Mouse (Mus musculus) forebrain, embryonic 13.5 days (tissue): ENCODE data around the gene Baz2b. TPM values are rescaled to one million over a fixed set of nuclear protein-coding genes. Genes with fewer than 3 reads are reported as not detected.

Experiments used
- ATAC-seq: fragments of 200-750 bp; cut with Nextera tagmentation; 2 replicates; pipeline ENCODE4 v1.8.0; 2017
- H3K27ac ChIP-seq: fragments of 300-500 bp; sonication (generic); 2 replicates; pipeline ENCODE4 v1.5.1; 2015; ENCODE audit warnings: inconsistent platforms, mild to moderate bottlenecking, moderate library complexity
- H3K27me3 ChIP-seq: fragments of 300-500 bp; sonication (generic); 2 replicates; pipeline ENCODE4 v1.6.1; 2015; ENCODE audit warnings: mild to moderate bottlenecking, inconsistent platforms
- H3K36me3 ChIP-seq: fragments of 300-500 bp; sonication (generic); 2 replicates; pipeline ENCODE4 v1.6.1; 2015; ENCODE audit warnings: mild to moderate bottlenecking, inconsistent platforms; ENCODE audit not compliant: poor library complexity, severe bottlenecking
- H3K4me1 ChIP-seq: fragments of 300-500 bp; sonication (generic); 2 replicates; pipeline ENCODE4 v1.6.1; 2015; ENCODE audit warnings: inconsistent platforms
- H3K4me2 ChIP-seq: fragments of 300-500 bp; sonication (generic); 2 replicates; pipeline ENCODE4 v1.6.1; 2015; ENCODE audit warnings: inconsistent platforms, mild to moderate bottlenecking, moderate library complexity
- H3K4me3 ChIP-seq: fragments of 300-500 bp; sonication (generic); 2 replicates; pipeline ENCODE4 v1.5.1; 2015; ENCODE audit warnings: mild to moderate bottlenecking, inconsistent platforms
- H3K9ac ChIP-seq: fragments of 300-500 bp; sonication (generic); 2 replicates; pipeline ENCODE4 v1.6.1; 2015; ENCODE audit warnings: mild to moderate bottlenecking, inconsistent platforms
- H3K9me3 ChIP-seq: fragments of 300-500 bp; sonication (generic); replicated peaks from 2 replicates; pipeline ENCODE4 v1.6.1; 2016; ENCODE audit warnings: inconsistent platforms
- WGBS: fragments of 180-500 bp; shearing (Covaris S2); methylation state at CpG from one replicate; pipeline ENCODE4 v1.1.7; 2015; 5-methylcytosine and 5-hydroxymethylcytosine counted together
- polyA plus RNA-seq: library from polyadenylated mRNA; unstranded; fragments of >200 nt; fragmentation: Nextera tagmentation; extraction: Ambion mirVana; gene quantifications from 2 replicates; pipeline ENCODE4 v1.2.1, GENCODE M21; 2015

The Baz2b gene
- polyA plus RNA-seq, 1 experiment from 2014 or later = 85.7 TPM

GRCm38 (mm10) chr2:60018875-60019501 is 190.7 kb downstream of the Baz2b start:
- 90% methylated on average over 10 of the region's 10 CpGs for WGBS
- Histone ChIP-seq H3K27me3 (no peaks in the 10 kb centered on the region), H3K27ac (no peak overlapping the region), H3K36me3 (no peaks in the 10 kb centered on the region), H3K4me2 (no peak overlapping the region), H3K4me3 (no peak overlapping the region), H3K9me3 (no peaks in the 10 kb centered on the region), H3K4me1 (no peaks in the 10 kb centered on the region), H3K9ac (no peak overlapping the region)
- ATAC-seq = no peak

- 95% methylated on average over 3 of the region's 3 CpGs for WGBS
- H3K4me2 ChIP-seq = no peak overlapping the region
- no peak overlapping the region for H3K4me3 ChIP-seq
- H3K9me3 ChIP-seq = no peaks in the 10 kb centered on the region
- H3K4me1 ChIP-seq = no peaks in the 10 kb centered on the region
- ATAC-seq = no peak
- no peaks in the 10 kb centered on the region for H3K27me3 ChIP-seq
- no peak overlapping the region for H3K9ac ChIP-seq
- H3K36me3 ChIP-seq = no peaks in the 10 kb centered on the region
- H3K27ac ChIP-seq = no peak overlapping the region
Measured at GRCm38 (mm10) chr2:60011526-60011925, 198.1 kb downstream of the Baz2b start.

GRCm38 (mm10) chr2:60003665-60004045 is 206.0 kb downstream of the Baz2b start:
- no peak overlapping the region for H3K27ac ChIP-seq
- 94% methylated on average over 5 of the region's 5 CpGs for WGBS
- no peaks in the 10 kb centered on the region for H3K9me3 ChIP-seq
- H3K36me3 ChIP-seq = peaks cover 23% of the 10 kb centered on the region; the same call in 1 of the 2 replicates
- no peak overlapping the region for H3K4me3 ChIP-seq
- H3K4me2 ChIP-seq = no peak overlapping the region
- H3K27me3 ChIP-seq = no peaks in the 10 kb centered on the region
- H3K9ac ChIP-seq = no peak overlapping the region
- ATAC-seq = no peak
- no peaks in the 10 kb centered on the region for H3K4me1 ChIP-seq

GRCm38 (mm10) chr2:60003038-60003664 is 206.5 kb downstream of the Baz2b start:
- no peaks in the 10 kb centered on the region for H3K27me3 ChIP-seq
- H3K9me3 ChIP-seq = no peaks in the 10 kb centered on the region
- ATAC-seq = no peak
- H3K4me2 ChIP-seq = no peak overlapping the region
- peaks cover 23% of the 10 kb centered on the region; the same call in 1 of the 2 replicates for H3K36me3 ChIP-seq
- no peak overlapping the region for H3K4me3 ChIP-seq
- H3K27ac ChIP-seq = no peak overlapping the region; the same call in 1 of the 2 replicates
- no peaks in the 10 kb centered on the region for H3K4me1 ChIP-seq
- no peak overlapping the region for H3K9ac ChIP-seq
- 90% methylated on average over 5 of the region's 5 CpGs for WGBS

GRCm38 (mm10) chr2:60000268-60000667 is 209.4 kb downstream of the Baz2b start:
- H3K4me3 ChIP-seq = no peak overlapping the region
- WGBS = 89% methylated on average over 4 of the region's 4 CpGs
- H3K9ac ChIP-seq = no peak overlapping the region
- no peaks in the 10 kb centered on the region for H3K27me3 ChIP-seq
- H3K36me3 ChIP-seq = peaks cover 16% of the 10 kb centered on the region; the same call in 1 of the 2 replicates
- H3K9me3 ChIP-seq = no peaks in the 10 kb centered on the region
- no peaks in the 10 kb centered on the region for H3K4me1 ChIP-seq
- no peak overlapping the region for H3K4me2 ChIP-seq
- no peak for ATAC-seq
- H3K27ac ChIP-seq = no peak overlapping the region

- Histone ChIP-seq H3K4me1 (no peaks in the 10 kb centered on the region), H3K4me2 (no peak overlapping the region), H3K27ac (no peak overlapping the region), H3K4me3 (no peak overlapping the region), H3K27me3 (no peaks in the 10 kb centered on the region), H3K36me3 (peaks cover 10% of the 10 kb centered on the region; the same call in 1 of the 2 replicates), H3K9me3 (no peaks in the 10 kb centered on the region), H3K9ac (no peak overlapping the region)
- 90% methylated on average over 7 of the region's 8 CpGs for WGBS
- ATAC-seq = no peak
Measured at GRCm38 (mm10) chr2:59997479-59998228, 212.0 kb downstream of the Baz2b start.

- H3K27ac ChIP-seq = no peak overlapping the region
- no peak overlapping the region for H3K4me2 ChIP-seq
- H3K4me3 ChIP-seq = no peak overlapping the region
- H3K36me3 ChIP-seq = peaks cover 13% of the 10 kb centered on the region; the same call in 1 of the 2 replicates
- H3K4me1 ChIP-seq = no peaks in the 10 kb centered on the region
- H3K27me3 ChIP-seq = no peaks in the 10 kb centered on the region
- no peaks in the 10 kb centered on the region for H3K9me3 ChIP-seq
- 95% methylated on average over 5 of the region's 5 CpGs for WGBS
- no peak overlapping the region for H3K9ac ChIP-seq
- no peak for ATAC-seq
Measured at GRCm38 (mm10) chr2:59996911-59997310, 212.7 kb downstream of the Baz2b start.

- WGBS = 80% methylated on average over 3 of the region's 3 CpGs
- no peaks in the 10 kb centered on the region for H3K9me3 ChIP-seq
- no peak overlapping the region for H3K27ac ChIP-seq
- H3K27me3 ChIP-seq = no peaks in the 10 kb centered on the region
- H3K36me3 ChIP-seq = peaks cover 8% of the 10 kb centered on the region; the same call in 1 of the 2 replicates
- no peak for ATAC-seq
- no peak overlapping the region for H3K4me2 ChIP-seq
- no peak overlapping the region for H3K4me3 ChIP-seq
- 0 out of 2 replicates have a peak, but pooled peaks cover 5% of the 10 kb centered on the region for H3K4me1 ChIP-seq
- H3K9ac ChIP-seq = no peak overlapping the region
Measured at GRCm38 (mm10) chr2:59993190-59993535, 216.5 kb downstream of the Baz2b start.

GRCm38 (mm10) chr2:59992488-59993189 is 217.0 kb downstream of the Baz2b start:
- 0 out of 2 replicates have a peak, but pooled peaks cover 5% of the 10 kb centered on the region for H3K4me1 ChIP-seq
- H3K27me3 ChIP-seq = no peaks in the 10 kb centered on the region
- H3K9me3 ChIP-seq = no peaks in the 10 kb centered on the region
- no peak for ATAC-seq
- H3K36me3 ChIP-seq = peaks cover 8% of the 10 kb centered on the region; the same call in 1 of the 2 replicates
- WGBS = 74% methylated on average over 10 of the region's 10 CpGs
- H3K9ac ChIP-seq = no peak overlapping the region
- no peak overlapping the region for H3K4me2 ChIP-seq
- 0 out of 2 replicates have a peak overlapping the region, but pooled peaks have one; percentile 7 for H3K27ac ChIP-seq
- H3K4me3 ChIP-seq = no peak overlapping the region

GRCm38 (mm10) chr2:59991775-59992174 is 217.9 kb downstream of the Baz2b start:
- Histone ChIP-seq H3K9ac (no peak overlapping the region), H3K4me1 (0 out of 2 replicates have a peak, but pooled peaks cover 5% of the 10 kb centered on the region), H3K27me3 (no peaks in the 10 kb centered on the region), H3K4me2 (no peak overlapping the region), H3K27ac (no peak overlapping the region), H3K9me3 (no peaks in the 10 kb centered on the region), H3K4me3 (no peak overlapping the region), H3K36me3 (peaks cover 8% of the 10 kb centered on the region; the same call in 1 of the 2 replicates)
- ATAC-seq = no peak

GRCm38 (mm10) chr2:59987521-59987920 is 222.1 kb downstream of the Baz2b start:
- Histone ChIP-seq H3K4me2 (no peak overlapping the region), H3K27ac (no peak overlapping the region), H3K9me3 (no peaks in the 10 kb centered on the region), H3K4me3 (no peak overlapping the region), H3K27me3 (no peaks in the 10 kb centered on the region), H3K36me3 (peaks cover 3% of the 10 kb centered on the region; the same call in 1 of the 2 replicates), H3K9ac (no peak overlapping the region), H3K4me1 (0 out of 2 replicates have a peak, but pooled peaks cover 5% of the 10 kb centered on the region)
- no peak for ATAC-seq
- WGBS = 80% methylated on average over 6 of the region's 6 CpGs
